Mouse (Mus musculus) midbrain, embryonic 11.5 days (tissue): ENCODE measurements around the gene Zc3h10. TPM values are rescaled to one million over a fixed set of nuclear protein-coding genes. Genes with fewer than 3 reads are reported as not detected.

Source experiments
- ATAC-seq: fragments of 200-750 bp; cut with Nextera tagmentation; 2 replicates; pipeline ENCODE4 v1.8.0; 2017; ENCODE audit warnings: moderate TSS enrichment, moderate library complexity; ENCODE audit not compliant: low FRiP score
- DNase-seq: peaks from one replicate; pipeline ENCODE4 v3.0.0; 2015; ENCODE audit warnings: low spot score; ENCODE audit errors: missing footprints
- H3K27ac ChIP-seq: fragments of 300-500 bp; sonication (generic); 2 replicates; pipeline ENCODE4 v1.5.1; 2014; ENCODE audit warnings: low read depth, low read length
- H3K27me3 ChIP-seq: fragments of 300-500 bp; sonication (generic); 2 replicates; pipeline ENCODE4 v1.6.1; 2014; ENCODE audit warnings: mild to moderate bottlenecking, low read length, moderate library complexity, mixed read lengths; ENCODE audit not compliant: control insufficient read depth, insufficient read depth
- H3K36me3 ChIP-seq: fragments of 300-500 bp; sonication (generic); 2 replicates; pipeline ENCODE4 v1.6.1; 2014; ENCODE audit warnings: mild to moderate bottlenecking, low read length, moderate library complexity, mixed read lengths; ENCODE audit not compliant: control insufficient read depth, insufficient read depth
- H3K4me1 ChIP-seq: fragments of 300-500 bp; sonication (generic); 2 replicates; pipeline ENCODE4 v1.6.1; 2014; ENCODE audit warnings: low read length; ENCODE audit not compliant: control insufficient read depth, insufficient read depth
- H3K4me2 ChIP-seq: fragments of 300-500 bp; sonication (generic); 2 replicates; pipeline ENCODE4 v1.6.1; 2014; ENCODE audit warnings: mild to moderate bottlenecking, moderate library complexity
- H3K4me3 ChIP-seq: fragments of 300-500 bp; sonication (generic); 2 replicates; pipeline ENCODE4 v1.5.1; 2014; ENCODE audit warnings: low read depth, low read length
- H3K9ac ChIP-seq: fragments of 300-500 bp; sonication (generic); 2 replicates; pipeline ENCODE4 v1.6.1; 2014; ENCODE audit warnings: low read length
- H3K9me3 ChIP-seq: fragments of 300-500 bp; sonication (generic); 2 replicates; pipeline ENCODE4 v1.6.1; 2016; ENCODE audit warnings: low read length; ENCODE audit not compliant: control insufficient read depth
- WGBS: fragments of 180-500 bp; shearing (Covaris S2); extraction: QIAGEN DNeasy Blood & Tissue Kit; methylation state at CpG from one replicate; pipeline ENCODE4 v1.1.7; 2014; 5-methylcytosine and 5-hydroxymethylcytosine counted together
- polyA plus RNA-seq: library from polyadenylated mRNA; unstranded; fragments of >200 nt; fragmentation: Nextera tagmentation; extraction: Ambion mirVana; gene quantifications from 2 replicates; pipeline ENCODE4 v1.2.1, GENCODE M21; 2014

Gene Zc3h10
- polyA plus RNA-seq, 1 experiment from 2014 or later, result 19.0 TPM

DNA sequence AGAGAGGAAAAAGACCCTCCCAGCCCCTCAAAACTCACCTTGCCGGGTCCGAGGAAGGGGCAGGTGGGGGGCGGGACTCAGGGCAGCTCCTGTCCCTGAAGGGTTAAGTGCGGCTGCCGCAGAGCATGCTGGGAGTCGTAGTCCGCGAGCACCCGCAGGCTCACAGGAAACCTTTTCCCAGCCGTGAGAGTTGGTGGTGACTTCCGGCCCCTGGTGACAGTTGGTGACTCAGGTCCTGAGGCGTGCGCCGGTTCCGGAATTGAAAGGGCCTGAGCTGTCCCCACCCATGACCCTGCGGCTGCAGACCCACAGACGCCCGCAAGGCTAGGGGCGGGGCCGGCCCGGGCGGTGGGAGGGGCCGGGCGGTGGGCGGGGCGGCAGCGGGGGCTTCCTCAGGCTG, 49.0 kb downstream of the Zc3h10 start, which contains the start of gene Myl6b:
Myl6b (minus strand) TSS at position 96 of the 400 bp plus-strand sequence.
- DNase-seq, result peak; percentile 99
- Histone ChIP-seq H3K4me1 (peaks cover 15% of the 10 kb centered on the region), H3K27ac (peak within 1 kb of the TSS; percentile 35), H3K4me3 (peak within 1 kb of the TSS; percentile 51), H3K9me3 (no peaks in the 10 kb centered on the region), H3K4me2 (peak within 1 kb of the TSS; percentile 77), H3K27me3 (no peaks in the 10 kb centered on the region), H3K9ac (peak within 1 kb of the TSS; percentile 63), H3K36me3 (no peaks in the 10 kb centered on the region)
- ATAC-seq, result peak; percentile 91
- 1% methylated on average over 27 of the region's 27 CpGs for WGBS

DNA sequence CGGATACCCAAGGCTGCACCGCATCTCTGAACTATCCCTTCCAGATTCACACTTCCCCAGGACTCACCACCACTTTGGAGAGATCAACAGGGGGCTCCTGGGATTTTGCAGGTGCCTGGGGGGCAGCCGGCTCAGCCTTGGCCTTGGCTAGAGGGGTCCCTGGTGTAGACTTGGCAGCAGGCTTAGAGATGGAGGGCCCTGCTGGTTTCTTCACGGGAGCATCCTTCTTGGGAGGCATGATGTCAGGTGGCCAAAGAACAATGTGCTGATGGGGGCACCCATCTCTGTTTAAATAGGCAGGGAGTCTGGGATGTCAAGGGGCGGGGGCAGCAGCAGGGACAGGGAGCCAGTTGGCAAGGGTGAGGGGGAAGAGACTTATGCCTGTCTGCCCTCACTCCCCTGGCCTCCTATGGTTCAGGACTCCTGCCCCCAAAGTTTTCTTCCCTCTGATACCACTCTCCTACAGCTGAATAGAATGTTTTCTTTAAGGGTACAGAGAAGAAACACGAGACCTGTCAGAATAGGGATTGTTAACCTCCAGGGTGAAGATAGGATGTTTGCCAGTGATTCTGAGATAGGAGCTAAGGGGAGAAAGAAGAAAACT, 50.3 kb downstream of the Zc3h10 start:
- 45% methylated on average over 6 of the region's 6 CpGs for WGBS
- no peaks in the 10 kb centered on the region for H3K36me3 ChIP-seq
- H3K27me3 ChIP-seq, result no peaks in the 10 kb centered on the region
- no peak overlapping the region for H3K27ac ChIP-seq
- no peak overlapping the region for H3K4me3 ChIP-seq
- no peak overlapping the region for H3K4me2 ChIP-seq
- DNase-seq, result no peak
- no peak for ATAC-seq
- H3K4me1 ChIP-seq, result peaks cover 21% of the 10 kb centered on the region
- no peak overlapping the region for H3K9ac ChIP-seq
- no peaks in the 10 kb centered on the region for H3K9me3 ChIP-seq

DNA sequence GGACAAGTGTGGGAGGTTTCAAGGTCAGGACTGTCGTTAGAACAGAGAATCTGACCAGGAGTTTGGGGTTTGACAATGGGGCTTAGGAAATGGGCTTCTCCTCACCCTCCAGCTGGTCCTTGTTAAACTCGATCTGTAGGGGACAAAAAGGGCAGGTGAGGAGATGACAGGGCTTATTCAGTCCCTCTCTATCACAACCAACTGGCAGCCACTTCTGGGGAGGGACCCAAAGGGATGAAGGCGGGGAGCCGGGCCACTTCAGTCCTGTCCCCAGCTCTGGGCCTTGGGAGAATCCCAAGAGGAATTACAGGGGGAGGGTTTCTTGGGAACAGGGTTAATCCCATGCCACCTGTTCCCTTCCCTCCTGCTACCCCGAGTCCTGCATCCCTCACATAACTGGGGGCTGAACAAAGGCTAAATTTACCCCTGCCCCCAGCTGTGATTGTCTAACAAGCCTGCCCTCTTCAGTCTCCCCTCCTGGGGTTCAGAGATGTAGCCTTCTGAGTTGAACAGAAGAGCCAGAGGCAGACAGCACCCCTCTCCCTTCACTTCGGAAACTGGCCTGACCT, 51.0 kb downstream of the Zc3h10 start:
- no peaks in the 10 kb centered on the region for H3K9me3 ChIP-seq
- H3K36me3 ChIP-seq, result peaks cover 4% of the 10 kb centered on the region
- no peak overlapping the region for H3K9ac ChIP-seq
- no peak overlapping the region for H3K4me2 ChIP-seq
- 33% methylated on average over 6 of the region's 6 CpGs for WGBS
- DNase-seq (no peak), ATAC-seq (no peak)
- H3K4me1 ChIP-seq, result peaks cover 24% of the 10 kb centered on the region
- H3K27ac ChIP-seq, result no peak overlapping the region
- H3K27me3 ChIP-seq, result no peaks in the 10 kb centered on the region
- no peak overlapping the region for H3K4me3 ChIP-seq

DNA sequence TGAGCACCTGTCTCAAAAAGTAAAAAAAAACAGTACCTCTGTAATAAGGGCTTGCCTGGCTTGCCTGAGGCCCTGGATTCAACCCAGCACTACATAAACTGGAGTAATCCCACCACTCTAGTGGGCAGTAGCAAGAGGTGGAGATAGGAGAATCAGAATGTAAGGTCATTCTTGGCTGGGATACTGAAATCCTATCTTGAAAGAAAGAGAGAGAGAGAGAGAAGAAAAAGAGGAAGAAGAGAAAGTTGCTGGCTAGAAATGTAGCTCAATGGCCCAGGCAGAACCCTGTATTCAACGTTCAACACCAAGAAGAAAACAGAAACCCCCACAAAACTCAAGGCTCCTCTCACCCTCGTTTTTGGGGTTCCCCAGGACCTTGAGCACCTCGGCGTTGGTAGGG, 51.7 kb downstream of the Zc3h10 start:
- Histone ChIP-seq H3K9me3 (no peaks in the 10 kb centered on the region), H3K27me3 (no peaks in the 10 kb centered on the region), H3K4me3 (no peak overlapping the region), H3K4me1 (peaks cover 25% of the 10 kb centered on the region), H3K36me3 (peaks cover 7% of the 10 kb centered on the region), H3K9ac (no peak overlapping the region), H3K4me2 (no peak overlapping the region), H3K27ac (no peak overlapping the region)
- DNase-seq (no peak), ATAC-seq (no peak)
- 81% methylated on average over 4 of the region's 4 CpGs for WGBS

DNA sequence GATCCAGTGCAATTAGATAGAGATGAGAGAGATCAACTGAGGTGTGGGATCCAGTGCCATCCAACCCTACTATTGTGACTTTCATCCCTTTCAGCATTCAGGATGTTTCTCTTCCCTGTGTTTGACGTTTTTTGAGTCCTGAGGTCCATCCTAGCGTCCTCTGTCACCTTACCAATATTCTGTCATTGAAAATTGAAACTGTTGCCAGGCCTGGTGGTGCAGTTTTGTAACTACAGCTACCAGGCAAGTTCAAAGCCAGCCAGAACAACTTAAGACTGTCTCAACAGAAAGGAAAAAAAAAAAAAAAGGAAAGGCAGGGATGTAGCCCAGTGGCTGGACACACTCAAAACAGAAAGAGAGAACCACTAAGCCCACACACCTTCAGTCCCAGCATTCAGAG, 52.3 kb downstream of the Zc3h10 start:
- Histone ChIP-seq H3K4me2 (peak overlapping the region; percentile 80; the same call in 1 of the 2 replicates), H3K9me3 (no peaks in the 10 kb centered on the region), H3K27ac (no peak overlapping the region), H3K36me3 (peaks cover 7% of the 10 kb centered on the region), H3K27me3 (no peaks in the 10 kb centered on the region), H3K4me3 (peak overlapping the region; percentile 68; the same call in 1 of the 2 replicates), H3K4me1 (peaks cover 25% of the 10 kb centered on the region), H3K9ac (no peak overlapping the region)
- 80% methylated on average over 2 of the region's 2 CpGs for whole genome bisulfite sequencing
- ATAC-seq (no peak), DNase-seq (no peak)

DNA sequence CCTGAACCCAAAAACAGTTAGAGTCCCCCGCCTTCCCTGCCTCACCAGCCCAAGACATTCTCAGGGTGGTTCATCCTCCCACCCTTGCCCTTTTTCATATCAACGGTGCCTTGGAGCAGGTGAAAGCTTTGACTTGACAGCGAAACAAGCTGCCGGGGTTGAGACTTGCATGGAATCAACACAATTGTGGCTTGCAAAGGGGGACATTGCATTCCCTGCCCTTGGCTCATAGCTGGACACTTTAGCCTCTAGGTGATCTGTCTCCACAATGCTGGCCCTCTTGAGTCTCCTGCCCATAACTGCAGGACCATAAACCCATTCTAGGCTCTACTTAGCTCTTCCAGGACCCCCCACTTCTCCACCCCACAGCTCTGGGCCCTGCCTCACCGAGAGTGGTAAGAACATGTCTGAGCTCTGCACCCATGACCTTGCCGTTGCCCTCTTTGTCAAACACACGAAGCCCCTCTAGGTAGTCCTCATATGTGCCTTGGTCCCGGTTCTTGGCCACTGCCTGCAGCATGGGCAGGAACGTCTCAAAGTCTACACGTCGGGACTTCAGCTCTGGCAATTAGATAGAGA, 52.8 kb downstream of the Zc3h10 start:
- 59% methylated on average over 11 of the region's 11 CpGs for WGBS
- ATAC-seq, result no peak
- Histone ChIP-seq H3K9ac (peak overlapping the region; percentile 77), H3K4me1 (peaks cover 25% of the 10 kb centered on the region), H3K27ac (peak overlapping the region; percentile 51), H3K4me3 (peak overlapping the region; percentile 68), H3K9me3 (no peaks in the 10 kb centered on the region), H3K4me2 (peak overlapping the region; percentile 80), H3K36me3 (peaks cover 12% of the 10 kb centered on the region), H3K27me3 (no peaks in the 10 kb centered on the region)
- DNase-seq, result no peak

DNA sequence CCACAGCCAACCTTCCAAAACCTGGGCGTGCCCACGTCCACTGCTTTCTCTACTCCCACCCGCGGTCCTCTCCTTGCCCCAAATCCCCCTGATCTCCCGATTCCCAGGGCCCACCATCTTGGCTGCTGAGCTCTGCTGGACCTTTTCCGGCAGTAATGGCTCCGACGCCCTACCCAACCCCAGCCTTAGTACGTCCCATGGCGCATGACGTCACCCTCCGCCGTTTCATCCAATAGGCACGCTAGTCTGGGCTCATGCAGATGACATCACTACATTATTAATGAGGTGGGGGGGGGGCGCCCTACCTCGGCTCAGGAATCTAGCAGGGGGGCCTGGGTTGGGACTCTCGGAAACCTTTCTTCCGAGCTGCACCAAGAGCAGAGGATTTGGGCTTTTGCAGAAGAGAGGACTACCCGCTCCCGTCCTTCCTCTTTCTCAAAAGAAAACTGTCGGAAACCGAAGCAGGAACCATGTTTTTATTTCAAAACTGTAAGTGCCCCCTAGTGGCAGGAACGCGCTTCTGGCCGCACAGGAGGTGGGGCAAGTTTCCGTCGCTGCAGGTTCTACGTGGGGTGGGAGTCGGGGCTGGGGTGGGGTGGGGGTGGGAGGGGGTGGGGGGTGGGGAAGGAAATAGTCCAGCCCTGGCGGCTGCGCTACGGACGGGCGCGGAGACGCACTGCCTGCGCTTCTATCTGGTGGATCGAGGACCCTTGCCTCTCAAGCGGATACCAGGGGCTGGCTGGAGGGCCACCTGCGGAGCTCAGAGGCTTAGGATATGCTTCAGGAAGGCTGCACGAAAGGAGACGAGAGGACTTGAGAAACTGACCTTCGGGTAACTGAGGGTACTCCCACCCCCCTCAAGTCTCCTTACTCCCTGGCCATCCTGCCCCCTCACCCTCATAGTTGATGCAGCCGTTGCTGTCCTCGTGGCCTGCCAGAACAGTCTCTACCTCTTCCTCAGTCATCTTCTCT, 53.6 kb downstream of the Zc3h10 start, which contains the start of gene Myl6:
Myl6 (minus strand) TSS at position 451 of the 972 bp plus-strand sequence.
- peaks cover 16% of the 10 kb centered on the region for H3K36me3 ChIP-seq
- peak within 1 kb of the TSS; percentile 76 for H3K27ac ChIP-seq
- peaks cover 25% of the 10 kb centered on the region for H3K4me1 ChIP-seq
- H3K27me3 ChIP-seq, result no peaks in the 10 kb centered on the region
- no peaks in the 10 kb centered on the region for H3K9me3 ChIP-seq
- 0% methylated on average over 45 of the region's 45 CpGs for WGBS
- H3K4me3 ChIP-seq, result peak within 1 kb of the TSS; percentile 68
- DNase-seq (peak; percentile 99), ATAC-seq (peak; percentile 94)
- peak within 1 kb of the TSS; percentile 80 for H3K4me2 ChIP-seq
- peak within 1 kb of the TSS; percentile 90 for H3K9ac ChIP-seq

DNA sequence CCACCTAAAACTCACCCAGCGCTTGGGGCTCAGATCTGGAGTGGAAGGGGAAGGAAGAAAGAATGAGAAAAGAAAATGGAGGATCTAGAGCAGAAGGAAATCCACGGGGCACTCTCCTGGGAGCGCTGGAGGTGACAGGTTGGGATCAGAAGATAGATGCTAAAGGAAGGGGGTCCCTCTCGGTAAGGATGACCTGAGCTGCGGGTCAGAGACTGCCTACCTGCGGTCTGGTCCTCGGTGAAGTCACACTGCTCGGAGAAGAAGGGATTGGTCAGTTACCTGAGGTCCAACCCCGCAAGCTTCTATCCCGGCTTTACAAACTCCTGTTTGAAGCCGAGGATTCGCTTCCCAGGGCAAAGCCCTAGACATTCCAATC, 54.3 kb downstream of the Zc3h10 start:
- H3K27ac ChIP-seq, result peak overlapping the region; percentile 76
- H3K4me3 ChIP-seq, result peak overlapping the region; percentile 68
- H3K9me3 ChIP-seq, result no peaks in the 10 kb centered on the region
- peak overlapping the region; percentile 90 for H3K9ac ChIP-seq
- no peaks in the 10 kb centered on the region for H3K27me3 ChIP-seq
- H3K4me1 ChIP-seq, result peaks cover 23% of the 10 kb centered on the region
- DNase-seq (no peak), ATAC-seq (peak; percentile 49)
- peaks cover 18% of the 10 kb centered on the region for H3K36me3 ChIP-seq
- 0% methylated on average over 12 of the region's 12 CpGs for WGBS
- peak overlapping the region; percentile 80 for H3K4me2 ChIP-seq
